Mouse (Mus musculus) neutrophil, adult 83 days (primary cell): Measurements from ENCODE around the gene Vmn1r171. TPM values are rescaled to one million over a fixed set of nuclear protein-coding genes. Genes with fewer than 3 reads are reported as not detected.

Experiments
- total RNA-seq, 2 experiments: library from RNA; stranded (reverse); gene quantifications; one replicate each; pipeline ENCODE4 v1.2.4; 2023

Gene Vmn1r171
- total RNA-seq, result not detected

DNA sequence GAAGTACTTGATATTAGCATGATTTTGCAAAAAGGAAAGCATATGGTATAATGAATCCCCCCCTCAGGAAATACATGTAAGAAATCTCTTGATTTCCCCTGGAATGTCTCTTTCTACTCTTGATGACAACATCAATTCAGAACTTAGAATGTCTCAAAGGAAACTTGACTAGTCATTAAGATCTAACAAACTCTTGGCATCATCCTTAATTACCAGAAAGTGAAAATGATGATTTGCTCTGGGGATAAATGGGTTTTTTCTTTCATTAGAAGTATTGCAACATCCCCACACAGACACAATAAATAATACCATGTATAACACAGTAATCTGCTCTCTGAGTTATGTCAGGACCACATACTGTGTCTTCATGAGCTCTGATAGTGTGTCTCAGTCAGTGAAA, at the start of gene Vmn1r171:
Vmn1r171 (plus strand) TSS at position 301 of the 400 bp plus-strand sequence.

DNA sequence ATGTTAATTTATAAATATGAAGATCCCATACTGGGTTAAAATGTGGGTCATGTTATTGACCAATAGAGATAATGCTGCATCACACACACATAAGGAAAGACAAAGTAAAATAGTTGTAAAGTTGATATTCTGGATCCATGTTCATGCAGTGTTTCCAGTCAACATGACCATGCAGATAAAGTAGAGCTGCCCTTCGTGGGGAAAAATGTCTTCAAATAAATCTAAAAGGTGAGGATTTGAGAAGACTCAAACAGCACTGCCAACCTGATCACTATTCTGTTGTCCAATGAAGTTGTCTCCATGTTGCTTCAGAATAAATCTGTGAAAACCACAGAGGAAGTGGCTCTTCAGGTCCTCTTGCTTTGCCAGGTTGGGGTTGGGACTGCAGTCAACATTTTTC, 24.6 kb upstream of the Vmn1r171 start, which contains the start of gene Vmn1r170:
Vmn1r170 (plus strand) TSS at position 301 of the 400 bp plus-strand sequence.

GRCm38 (mm10) chr7:23658016-23658415, 27.5 kb downstream of the Vmn1r171 start, which contains the start of gene Vmn1r172:
Gene Vmn1r172, plus strand, starts transcription at chr7:23658316.

Other genes starting within 250 kb of the Vmn1r171 start
- gene Nlrp5, start 244.8 kb upstream of the Vmn1r171 start, total RNA-seq, result not detected
- gene Vmn1r167, start 123.5 kb upstream of the Vmn1r171 start, total RNA-seq, result not detected
- gene Vmn1r168, start 91.0 kb upstream of the Vmn1r171 start, total RNA-seq, result not detected
- gene Vmn1r169, start 55.2 kb upstream of the Vmn1r171 start, total RNA-seq, result not detected
- not detected for gene Vmn1r170, start 24.5 kb upstream of the Vmn1r171 start, total RNA-seq
- not detected for gene Vmn1r172, start 27.6 kb downstream of the Vmn1r171 start, total RNA-seq
- not detected for gene Vmn1r173, start 70.0 kb downstream of the Vmn1r171 start, total RNA-seq
- gene Vmn1r174, start 121.5 kb downstream of the Vmn1r171 start, total RNA-seq, result not detected
- not detected for gene Vmn1r175, start 179.9 kb downstream of the Vmn1r171 start, total RNA-seq
- gene Vmn1r176, start 206.7 kb downstream of the Vmn1r171 start, total RNA-seq, result not detected
- gene Vmn1r177, start 235.7 kb downstream of the Vmn1r171 start, total RNA-seq, result not detected